Mouse (Mus musculus) adrenal gland, postnatal 25 days (tissue): ENCODE measurements around the gene Fbxo34. TPM values are rescaled to one million over a fixed set of nuclear protein-coding genes. Genes with fewer than 3 reads are reported as not detected.
"Not testable (repeated sequence)": the region's sequence is repeated elsewhere in the genome, so short reads cannot be mapped to it uniquely, and the experiment has no call there.

Experiments used
- DNase-seq: peaks from one replicate; pipeline ENCODE4 v3.0.0; 2021; ENCODE audit warnings: mixed read lengths
- total RNA-seq: library from RNA; stranded (reverse); gene quantifications from 2 replicates; pipeline ENCODE4 v1.2.3, GENCODE M21; 2021

Gene Fbxo34
- total RNA-seq, 1 experiment from 2014 or later, result 25.3 TPM

DNA sequence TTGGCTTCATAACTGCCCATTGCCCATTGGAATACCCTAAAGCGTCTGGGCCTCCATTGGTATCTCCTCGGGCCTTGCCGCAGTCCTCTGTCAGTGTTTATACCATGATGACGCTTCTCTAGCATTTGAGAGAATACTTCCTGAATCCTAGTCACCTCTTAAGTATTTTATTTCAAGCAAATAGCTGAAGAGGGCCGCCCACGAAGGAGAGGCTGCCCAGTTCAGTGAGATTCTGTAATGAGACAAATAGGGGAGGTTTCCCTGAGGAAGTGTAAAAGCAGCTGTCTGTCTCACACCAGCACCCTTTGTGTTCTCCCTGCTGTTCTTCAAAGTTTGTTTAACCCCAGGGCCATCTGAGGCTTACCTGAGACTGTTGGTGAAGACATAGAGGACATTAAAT, 66.5 kb downstream of the Fbxo34 start:
- no peak for DNase-seq

DNA sequence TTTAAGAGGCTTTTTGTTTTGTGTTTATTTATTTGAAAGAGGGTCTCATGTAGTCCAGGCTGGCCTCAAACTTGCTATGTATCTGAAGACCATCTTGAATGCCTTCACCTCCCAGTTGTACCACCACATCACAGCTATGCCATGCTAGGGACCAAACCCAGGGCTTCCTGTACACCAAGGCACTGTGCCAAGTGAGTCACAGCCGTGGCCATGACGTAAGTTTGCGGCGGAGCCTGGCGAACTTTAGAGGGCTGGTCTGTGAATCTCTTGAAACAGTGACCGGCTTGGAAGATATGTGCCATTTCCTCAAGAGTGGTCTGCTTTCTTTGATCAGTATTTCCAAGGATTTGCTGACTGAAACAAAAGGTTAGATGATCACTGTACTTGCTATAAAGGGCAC, 68.4 kb downstream of the Fbxo34 start:
- DNase-seq, result peak; percentile 86

DNA sequence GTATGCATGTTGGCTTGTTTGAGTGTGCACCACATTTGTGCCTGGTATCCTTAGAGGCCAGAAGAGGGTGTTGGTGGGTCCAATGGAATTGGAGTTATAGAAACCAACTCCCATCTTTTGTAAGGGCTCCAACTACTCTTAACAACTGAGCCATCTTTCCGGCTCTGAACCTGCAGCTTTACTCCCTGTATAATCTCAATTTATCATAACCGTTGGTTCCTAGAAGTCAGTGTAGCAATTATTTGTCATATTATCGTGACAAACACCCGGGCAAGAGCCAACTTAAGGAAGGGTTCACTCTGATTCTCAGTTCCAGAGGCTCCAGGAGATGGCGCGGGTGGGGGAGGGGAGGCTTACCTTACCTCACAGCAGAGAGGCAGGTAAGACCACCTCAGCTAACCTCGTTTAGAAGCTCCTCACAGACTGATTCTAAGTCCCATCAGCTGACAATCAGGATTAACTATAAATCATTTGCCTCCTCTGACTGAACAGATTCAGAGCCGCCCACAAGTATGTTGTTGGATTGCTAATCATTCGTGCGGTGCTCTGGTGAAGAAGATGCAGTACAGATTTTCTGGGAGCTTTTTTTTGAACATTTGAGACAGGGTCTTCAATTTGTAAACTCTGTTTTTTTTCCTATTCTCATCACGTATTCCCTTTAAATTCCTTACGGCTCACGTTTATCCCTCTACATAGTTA, 70.7 kb downstream of the Fbxo34 start:
- no peak for DNase-seq

DNA sequence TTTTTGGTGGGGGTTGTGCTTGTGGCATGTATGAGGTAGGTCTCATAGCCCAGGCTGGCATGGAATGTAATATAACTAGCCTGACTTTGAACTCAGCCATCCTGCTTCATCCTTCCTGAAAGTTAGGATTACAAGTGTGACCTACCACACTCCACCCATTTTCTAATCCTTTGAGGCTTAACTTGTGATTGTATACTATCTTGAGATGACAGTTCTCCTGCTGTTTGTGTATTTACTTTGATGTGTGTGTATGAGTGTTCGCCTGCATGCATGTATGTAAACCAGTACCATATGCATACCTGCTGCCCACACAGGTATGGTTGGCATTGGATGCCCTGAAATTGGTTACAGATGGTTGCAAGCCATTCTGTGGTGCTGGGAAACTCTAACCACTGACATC, 71.4 kb downstream of the Fbxo34 start:
- no peak for DNase-seq

DNA sequence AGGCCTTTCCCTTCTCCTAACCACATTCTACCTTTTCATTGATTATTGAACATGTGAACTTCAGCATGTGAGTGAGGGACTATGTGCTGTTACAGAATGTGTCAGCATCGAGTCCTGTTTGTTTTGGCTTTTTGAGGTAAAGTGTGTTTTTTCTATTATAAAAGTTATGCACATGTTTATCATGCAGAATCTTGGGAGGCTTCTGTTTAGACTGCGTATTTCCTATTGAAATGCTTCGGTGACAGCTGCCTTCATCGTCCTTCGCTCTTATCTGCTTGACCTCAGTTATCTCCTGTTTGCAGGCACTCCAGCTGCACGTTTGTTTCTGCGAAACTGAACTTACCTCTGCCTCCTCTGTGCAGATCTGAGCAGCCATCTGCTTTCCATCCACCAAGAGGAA, 72.1 kb downstream of the Fbxo34 start:
- no peak for DNase-seq

DNA sequence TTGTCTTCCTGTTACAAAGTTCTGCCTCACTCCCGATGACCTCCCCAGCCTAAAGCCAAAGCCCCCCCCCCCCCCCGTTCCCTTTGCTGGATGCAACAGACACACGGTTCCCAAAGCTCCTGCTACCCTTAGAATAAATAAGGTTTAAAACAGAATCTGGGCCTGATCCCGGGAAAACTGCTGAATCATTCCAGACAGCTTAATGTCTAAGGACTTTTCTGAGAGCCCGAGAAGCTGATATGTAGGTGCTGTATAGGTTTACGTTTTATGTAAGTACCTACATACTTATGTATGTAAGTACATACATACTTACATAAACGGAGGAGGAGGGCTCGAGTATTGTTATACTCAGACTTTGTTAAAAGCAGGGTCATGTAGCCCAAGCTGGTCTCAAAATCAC, 75.2 kb downstream of the Fbxo34 start:
- DNase-seq, result no peak

DNA sequence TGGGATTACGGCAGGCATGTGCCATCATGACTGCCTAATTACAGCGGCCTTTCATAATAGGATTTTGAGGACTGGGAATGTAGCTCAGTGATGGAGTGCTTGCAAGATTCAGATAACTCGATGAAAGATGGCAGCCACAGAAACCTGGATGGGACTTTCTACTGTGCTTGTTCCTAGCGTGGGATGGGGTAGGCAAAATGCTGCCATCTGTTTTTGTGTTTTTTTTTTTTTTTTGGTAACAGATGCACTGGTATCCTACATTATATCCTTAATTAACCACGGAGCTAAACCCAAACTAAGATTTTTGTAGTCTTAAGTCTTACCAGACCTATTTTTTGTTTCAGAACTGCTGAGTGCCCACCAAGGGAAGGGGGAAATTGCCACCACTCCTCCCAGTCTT, 75.6 kb downstream of the Fbxo34 start:
- no peak for DNase-seq

DNA sequence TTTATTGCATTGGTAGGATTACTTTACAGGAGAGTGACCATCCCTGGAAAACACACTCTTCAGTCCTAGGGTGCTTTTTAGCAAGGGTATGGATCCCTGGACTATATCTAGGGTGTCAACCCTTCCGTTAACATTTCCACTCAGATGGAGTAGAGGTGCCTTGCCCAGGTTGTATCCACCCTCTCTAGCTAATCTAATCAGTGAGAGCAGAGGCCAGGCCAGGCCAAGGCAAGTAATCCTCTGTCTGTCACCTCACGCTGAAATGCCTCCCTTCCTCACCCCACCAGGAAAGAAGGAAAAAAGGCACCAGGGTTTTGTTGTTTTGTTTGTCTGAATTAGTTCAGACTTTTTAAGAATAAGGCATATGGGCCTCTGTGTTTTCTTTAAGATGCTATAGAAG, 77.6 kb downstream of the Fbxo34 start:
- no peak for DNase-seq

DNA sequence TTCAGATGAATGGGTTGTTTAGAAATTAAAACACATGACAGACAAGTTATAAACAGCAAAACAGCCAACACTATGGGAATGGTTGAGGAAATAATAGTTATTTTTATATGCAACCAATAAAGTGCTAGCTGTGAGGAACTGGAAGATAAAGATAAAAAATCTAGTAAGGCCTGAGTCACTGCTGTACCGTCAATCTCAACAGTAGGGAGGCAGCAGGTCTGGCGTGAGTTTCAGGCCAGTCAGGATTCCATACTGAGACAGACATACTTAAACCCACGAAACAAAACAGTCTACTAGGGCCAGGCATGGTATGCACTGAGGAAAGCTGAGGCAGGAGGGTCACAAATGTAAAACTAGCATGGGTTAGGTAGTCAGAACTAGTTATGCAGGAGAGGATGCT, 78.1 kb downstream of the Fbxo34 start:
- DNase-seq, result no peak

DNA sequence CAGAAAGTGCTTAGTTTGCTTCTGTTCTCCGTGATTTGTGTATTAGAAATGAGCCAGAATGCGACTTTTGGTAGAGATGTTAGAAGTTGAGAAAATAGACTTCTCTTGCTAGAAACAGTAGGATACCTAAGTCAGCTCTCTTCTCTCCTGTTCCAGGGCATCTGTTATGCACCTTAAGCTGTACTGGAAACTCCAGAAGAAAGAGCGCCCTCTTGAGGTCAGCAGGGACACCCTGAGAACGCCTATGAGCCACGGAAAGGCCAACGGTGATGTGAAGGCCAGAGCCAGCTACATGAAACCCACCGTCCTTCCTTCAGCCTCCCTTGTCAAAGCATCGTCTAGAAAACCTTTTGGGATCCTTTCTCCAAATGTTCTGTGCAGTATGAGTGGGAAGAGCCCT, 78.8 kb downstream of the Fbxo34 start:
- DNase-seq, result peak; percentile 43

DNA sequence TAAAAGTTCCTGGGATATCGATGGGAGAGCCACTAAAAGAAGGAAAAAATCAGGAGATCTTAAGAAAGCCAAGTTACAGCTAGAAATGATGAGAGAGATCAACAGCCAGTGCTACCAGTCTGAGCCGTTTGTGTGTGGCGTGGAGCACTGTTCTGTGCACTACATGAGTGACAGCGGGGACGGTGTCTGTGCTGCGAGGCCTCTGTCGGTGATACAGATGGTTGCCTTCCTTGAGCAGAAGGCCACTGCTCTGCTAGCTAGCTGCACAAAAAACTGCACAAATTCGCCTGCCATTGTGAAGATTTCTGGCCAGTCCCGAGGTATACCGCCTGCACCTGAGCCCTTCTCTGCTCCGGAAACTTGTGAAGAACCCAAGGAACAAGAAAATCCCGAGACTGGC, 79.4 kb downstream of the Fbxo34 start:
- not testable (repeated sequence) for DNase-seq

DNA sequence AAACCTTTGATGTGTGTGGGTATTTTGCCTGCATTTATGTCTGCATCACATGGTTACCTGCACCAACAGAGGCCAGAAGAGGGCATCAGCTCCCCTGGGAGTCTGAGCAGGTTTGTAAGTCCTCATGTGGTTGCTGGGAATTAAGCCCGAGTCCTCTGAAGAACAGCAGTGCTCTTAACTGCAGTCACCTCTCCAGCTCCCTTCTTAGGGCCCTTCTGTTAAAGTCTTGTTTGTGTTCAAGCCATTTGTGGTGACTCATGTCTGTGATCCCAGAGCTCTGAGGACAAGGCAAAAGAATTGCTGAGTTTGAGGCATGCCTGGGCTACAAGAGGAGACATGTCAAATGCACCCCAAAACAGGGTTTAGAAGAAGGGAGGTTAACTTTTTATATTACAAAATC, 82.3 kb downstream of the Fbxo34 start:
- DNase-seq, result no peak

DNA sequence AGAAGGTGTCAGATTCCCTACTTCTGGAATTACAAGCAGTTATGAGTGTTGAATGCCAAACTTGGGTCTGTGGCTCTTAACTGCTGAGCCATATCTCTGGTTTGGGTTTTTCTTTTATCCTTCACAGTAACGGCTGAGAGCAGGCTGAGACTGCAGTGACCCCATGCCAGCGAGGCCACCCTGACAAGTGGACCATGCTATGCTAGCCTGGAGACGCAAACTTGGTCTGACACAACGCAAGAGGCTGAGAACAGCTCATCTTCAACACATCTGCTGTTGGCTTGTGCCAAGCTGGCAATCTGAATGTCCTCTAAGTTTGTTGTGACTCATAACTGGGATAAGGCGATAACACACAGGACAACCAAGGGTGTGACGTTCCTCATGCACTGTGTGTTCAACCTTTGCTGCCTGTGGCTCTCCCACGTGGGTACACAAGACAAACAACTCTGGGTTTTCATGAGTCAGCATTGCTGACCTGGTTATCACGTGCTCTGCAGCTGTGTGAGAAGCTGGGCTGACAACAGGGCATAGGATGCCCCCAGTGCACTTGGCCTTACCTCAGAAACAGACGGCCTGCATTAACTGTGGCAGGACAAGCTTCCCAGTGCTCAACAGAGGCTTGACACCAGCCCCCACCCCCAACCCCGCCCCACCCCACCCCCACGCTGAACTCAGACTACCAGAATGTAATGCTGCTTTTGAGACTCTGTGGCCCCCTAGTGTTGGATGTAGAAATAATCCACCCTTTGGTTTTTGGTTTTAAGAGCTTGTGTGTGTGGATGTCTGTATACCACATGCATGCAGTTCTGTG, 83.3 kb downstream of the Fbxo34 start:
- peak; percentile 37 for DNase-seq

DNA sequence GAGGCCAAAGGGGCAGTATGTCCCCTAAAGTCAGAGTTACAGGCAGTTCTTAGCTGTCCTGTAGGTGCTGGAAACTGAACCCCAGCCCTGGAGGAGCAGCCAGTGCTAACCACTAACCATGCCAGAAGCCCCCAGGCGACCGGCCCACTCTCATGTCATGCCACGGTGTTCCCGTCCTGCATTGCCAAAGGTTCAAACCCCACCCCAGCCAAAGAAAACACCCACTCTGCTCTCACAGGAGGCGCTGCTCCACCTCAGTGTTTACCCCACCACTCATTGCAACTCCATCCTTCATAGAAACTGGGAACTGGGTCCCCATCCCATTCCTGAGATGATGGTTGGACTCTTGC, 83.9 kb downstream of the Fbxo34 start:
- no peak for DNase-seq

DNA sequence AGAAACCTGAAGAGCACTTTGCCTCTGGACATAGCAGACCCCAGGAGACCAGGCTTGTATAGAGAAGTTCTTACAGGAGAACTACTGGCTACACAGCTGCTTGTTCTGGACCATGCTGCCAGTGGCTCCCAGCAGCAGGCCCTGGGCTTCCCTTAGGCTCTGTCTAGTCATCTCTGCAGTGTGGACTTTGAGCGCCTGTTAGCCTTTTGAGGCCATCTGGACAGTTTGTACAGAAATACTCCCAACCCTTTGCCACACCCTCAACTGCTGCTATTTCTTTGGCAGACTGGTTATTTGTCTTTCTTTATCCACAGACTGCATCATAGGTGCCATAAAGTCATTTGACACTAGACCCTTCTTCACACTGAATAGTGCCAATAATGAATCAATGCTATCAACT, 84.9 kb downstream of the Fbxo34 start:
- no peak for DNase-seq

DNA sequence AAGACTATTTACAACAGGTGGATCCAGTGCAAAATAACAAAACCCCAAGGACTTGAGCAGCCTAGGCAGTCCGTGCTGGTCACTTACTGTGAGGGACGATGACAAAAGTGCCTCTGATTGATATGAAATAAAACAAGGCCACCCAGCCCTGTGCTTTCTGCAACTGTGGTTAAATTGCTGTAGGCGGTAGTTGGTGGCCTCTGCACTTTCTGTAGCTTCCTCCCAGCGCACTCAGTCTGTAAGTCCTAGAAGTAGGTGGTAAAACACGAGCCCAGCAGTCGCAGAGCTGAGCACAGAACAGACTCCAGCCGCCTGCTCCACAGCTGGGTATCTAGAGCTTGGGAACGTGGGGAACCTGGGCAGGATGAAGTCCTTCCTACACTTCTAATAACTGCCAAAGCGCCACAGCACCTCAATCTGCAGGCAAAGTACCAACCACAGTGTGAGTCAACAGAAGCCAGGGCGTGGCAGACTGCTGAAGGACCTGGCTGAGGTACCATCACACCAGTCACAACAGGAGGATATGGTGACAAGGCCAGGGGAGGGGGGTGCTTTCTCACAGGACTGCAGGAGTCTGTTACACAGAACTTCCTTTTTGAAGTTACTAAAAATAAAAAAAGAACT, 91.2 kb downstream of the Fbxo34 start:
- no peak for DNase-seq

DNA sequence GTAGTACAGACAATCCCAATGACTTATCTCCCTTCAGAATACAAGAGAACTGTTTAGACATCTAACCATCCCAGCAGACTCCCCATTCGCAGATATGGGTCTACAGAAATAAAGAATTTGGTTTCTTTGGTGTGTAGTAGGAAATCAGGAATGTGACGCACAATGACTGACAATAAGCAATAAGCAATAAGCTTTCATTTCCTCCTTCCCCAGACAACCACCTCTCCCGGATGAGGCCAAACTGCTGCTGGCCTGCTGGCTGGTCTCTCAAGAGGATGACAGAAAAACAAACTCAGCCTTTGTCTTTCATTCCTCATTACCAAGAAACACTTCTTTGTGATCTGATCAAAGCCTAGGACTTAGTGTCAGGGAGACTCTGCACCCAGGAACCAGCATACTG, 92.1 kb downstream of the Fbxo34 start:
- no peak for DNase-seq

DNA sequence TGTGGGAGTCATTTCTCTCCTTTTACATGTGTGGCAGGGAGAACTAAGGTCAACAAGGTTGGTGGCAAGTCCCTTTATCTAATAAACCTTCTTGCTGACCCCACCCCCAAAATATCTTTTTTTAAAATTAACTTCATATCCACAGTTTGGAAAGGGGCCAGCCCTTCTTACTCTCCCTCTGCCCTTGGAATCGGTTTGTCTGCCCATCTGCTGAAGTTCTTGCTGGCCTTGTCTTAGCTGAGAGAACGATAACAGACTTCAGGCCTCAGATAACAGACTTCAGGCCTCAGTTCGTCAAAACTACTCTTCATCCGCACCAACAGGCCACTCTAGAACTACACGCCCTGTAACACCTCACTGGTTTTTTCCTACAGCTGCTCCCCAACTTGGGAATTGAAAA, 94.1 kb downstream of the Fbxo34 start:
- no peak for DNase-seq

DNA sequence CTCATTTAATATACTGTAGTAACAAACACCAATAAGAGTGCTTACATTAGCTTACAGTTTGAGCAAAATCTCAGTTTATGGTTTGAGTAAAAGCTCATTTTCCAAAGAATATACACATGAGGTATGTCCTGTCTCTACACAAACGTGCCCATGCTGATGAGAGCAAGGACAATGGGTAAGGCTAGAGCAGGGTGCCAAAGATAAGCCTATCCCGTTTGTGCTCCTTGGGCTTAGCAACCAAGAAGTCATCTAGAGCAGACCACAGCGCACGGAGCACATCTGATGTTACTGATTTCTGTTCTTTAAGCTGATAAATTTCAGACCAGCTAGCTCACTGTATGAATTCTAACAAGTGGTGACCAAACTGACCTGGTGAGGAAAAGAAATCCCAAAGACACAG, 94.7 kb downstream of the Fbxo34 start:
- DNase-seq, result no peak

DNA sequence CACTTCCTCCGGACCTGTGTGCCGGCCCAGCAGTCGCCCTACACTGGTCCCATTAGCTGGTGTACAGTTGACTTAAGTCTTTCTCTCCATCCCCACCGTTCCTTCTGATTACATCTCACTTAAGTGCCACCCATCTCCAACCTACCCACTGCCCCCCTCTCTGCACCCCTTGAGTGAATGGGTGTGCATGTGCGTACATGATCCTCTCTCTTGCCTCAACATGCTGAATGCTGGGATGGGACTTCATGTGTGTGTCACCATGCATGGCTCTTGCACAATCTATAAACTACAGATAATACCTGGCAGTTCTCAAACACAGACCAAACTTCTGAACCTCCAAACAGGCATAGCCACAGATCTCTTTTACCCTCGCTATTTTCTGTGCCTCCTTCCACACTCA, 101.4 kb downstream of the Fbxo34 start:
- DNase-seq, result no peak

DNA sequence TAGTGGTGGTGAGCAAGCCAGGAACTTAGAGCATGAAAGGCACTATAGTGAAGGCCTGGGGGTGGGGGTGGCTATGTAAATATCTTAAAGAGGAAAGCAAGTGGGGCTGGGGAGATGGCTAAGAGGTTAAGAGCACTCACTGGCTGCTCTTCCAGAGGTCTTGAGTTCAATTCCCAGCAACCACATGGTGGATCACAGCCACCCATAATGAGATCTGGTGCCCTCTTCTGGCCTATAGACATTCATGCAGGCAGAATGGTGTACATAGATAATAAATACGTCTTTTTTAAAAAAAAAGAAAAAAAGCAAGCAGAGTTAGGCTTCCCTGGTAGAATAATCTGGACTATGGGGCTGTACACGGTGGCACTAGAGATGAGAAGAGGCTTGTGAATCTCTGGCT, 103.2 kb downstream of the Fbxo34 start:
- DNase-seq, result no peak

DNA sequence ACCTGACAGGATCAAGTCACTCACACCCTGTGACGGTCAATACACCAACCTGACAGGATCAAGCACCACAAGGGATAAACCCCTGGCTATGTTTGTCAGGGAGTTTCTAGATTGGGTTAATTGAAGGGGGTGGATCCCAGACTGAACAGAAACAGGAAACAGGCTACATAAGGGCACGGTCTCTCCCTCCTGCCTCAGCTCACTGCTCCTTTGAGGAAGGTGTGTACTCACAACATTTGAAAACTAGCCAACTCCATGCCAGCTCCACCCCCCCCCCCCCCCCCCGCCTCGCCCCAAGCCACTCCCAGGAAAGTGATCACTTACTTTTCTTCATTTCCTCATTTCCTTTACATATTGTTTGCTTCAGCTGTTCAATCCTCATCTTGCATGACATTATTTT, 104.0 kb downstream of the Fbxo34 start:
- no peak for DNase-seq

DNA sequence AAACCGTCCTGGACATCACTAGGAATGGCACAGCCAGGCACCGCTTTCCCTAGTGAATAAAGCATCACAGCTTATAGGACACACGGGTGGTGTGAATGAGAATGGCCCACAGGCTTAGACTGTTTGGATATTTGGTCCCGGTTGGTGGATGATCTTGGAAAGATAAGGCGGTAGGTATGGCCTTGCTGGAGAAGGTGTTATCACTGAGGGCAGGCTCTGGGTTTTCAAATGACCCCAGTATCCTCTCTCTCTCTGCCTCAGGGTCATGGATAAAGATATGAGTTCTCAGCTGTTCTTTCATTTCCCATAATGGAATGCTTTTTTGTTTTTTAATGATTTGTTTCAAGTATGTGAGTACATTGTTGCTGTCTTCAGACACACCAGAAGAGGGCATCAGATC, 105.0 kb downstream of the Fbxo34 start:
- DNase-seq, result no peak

DNA sequence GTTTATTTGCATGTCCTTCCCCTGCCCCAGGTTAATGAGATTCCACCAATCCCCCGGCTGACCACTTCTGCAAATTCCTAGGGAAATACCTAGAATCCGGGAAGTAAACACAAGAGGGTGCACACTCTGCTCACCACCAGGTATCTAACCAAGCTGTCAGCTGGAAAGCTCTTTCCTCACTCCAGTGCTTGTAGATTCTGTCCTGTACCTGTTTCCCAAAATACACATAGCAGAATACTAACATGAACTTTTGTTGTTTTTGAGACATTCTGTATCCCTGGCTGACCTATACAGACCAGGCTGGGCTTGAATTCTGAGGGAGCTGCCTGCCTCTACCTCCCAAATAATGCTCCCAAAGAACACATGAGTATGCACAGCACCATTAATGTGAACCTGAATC, 110.5 kb downstream of the Fbxo34 start:
- DNase-seq, result no peak
